Mouse (Mus musculus) hindbrain, embryonic 11.5 days (tissue): Measurements from ENCODE around the gene Cabp7. TPM values are rescaled to one million over a fixed set of nuclear protein-coding genes. Genes with fewer than 3 reads are reported as not detected.
A peak's percentile ranks its signal among the peaks of the same experiment; 100 is the strongest.

Source experiments
- ATAC-seq: fragments of 200-750 bp; cut with Nextera tagmentation; 2 replicates; pipeline ENCODE4 v1.8.0; 2017; ENCODE audit warnings: mild to moderate bottlenecking, moderate TSS enrichment, moderate library complexity; ENCODE audit not compliant: low FRiP score
- DNase-seq: peaks from one replicate; pipeline ENCODE4 v3.0.0-alpha.2; 2015; ENCODE audit warnings: low spot score
- H3K27ac ChIP-seq: fragments of 300-500 bp; sonication (generic); 2 replicates; pipeline ENCODE4 v1.5.1; 2014; ENCODE audit warnings: mild to moderate bottlenecking, low read depth, low read length
- H3K27me3 ChIP-seq: fragments of 300-500 bp; sonication (generic); 2 replicates; pipeline ENCODE4 v1.6.1; 2014; ENCODE audit warnings: mild to moderate bottlenecking, low read length, moderate library complexity, mixed read lengths; ENCODE audit not compliant: control insufficient read depth, insufficient read depth
- H3K36me3 ChIP-seq: fragments of 300-500 bp; sonication (generic); 2 replicates; pipeline ENCODE4 v1.6.1; 2014; ENCODE audit warnings: mild to moderate bottlenecking, low read length, moderate library complexity, mixed read lengths; ENCODE audit not compliant: control insufficient read depth, insufficient read depth
- H3K4me1 ChIP-seq: fragments of 300-500 bp; sonication (generic); replicated peaks from 2 replicates; pipeline ENCODE4 v1.6.1; 2014; ENCODE audit warnings: low read length, mixed read lengths; ENCODE audit not compliant: control insufficient read depth, insufficient read depth
- H3K4me2 ChIP-seq: fragments of 300-500 bp; sonication (generic); replicated peaks from 2 replicates; pipeline ENCODE4 v1.6.1; 2014; ENCODE audit warnings: mild to moderate bottlenecking, low read depth, low read length
- H3K4me3 ChIP-seq: fragments of 300-500 bp; sonication (generic); 2 replicates; pipeline ENCODE4 v1.5.1; 2014; ENCODE audit warnings: low read depth, low read length
- H3K9ac ChIP-seq: fragments of 300-500 bp; sonication (generic); 2 replicates; pipeline ENCODE4 v1.6.1; 2014; ENCODE audit warnings: low read depth, low read length
- H3K9me3 ChIP-seq: fragments of 300-500 bp; sonication (generic); 2 replicates; pipeline ENCODE4 v1.6.1; 2016; ENCODE audit warnings: low read length; ENCODE audit not compliant: control insufficient read depth
- WGBS: fragments of 180-500 bp; shearing (Covaris S2); extraction: QIAGEN DNeasy Blood & Tissue Kit; methylation state at CpG from one replicate; pipeline ENCODE4 v1.1.7; 2014; 5-methylcytosine and 5-hydroxymethylcytosine counted together
- polyA plus RNA-seq: library from polyadenylated mRNA; unstranded; fragments of >200 nt; fragmentation: Nextera tagmentation; extraction: Ambion mirVana; gene quantifications from 2 replicates; pipeline ENCODE4 v1.2.1, GENCODE M21; 2014

Cabp7 gene
- polyA plus RNA-seq, 1 experiment from 2014 or later, result 0.90 TPM

DNA sequence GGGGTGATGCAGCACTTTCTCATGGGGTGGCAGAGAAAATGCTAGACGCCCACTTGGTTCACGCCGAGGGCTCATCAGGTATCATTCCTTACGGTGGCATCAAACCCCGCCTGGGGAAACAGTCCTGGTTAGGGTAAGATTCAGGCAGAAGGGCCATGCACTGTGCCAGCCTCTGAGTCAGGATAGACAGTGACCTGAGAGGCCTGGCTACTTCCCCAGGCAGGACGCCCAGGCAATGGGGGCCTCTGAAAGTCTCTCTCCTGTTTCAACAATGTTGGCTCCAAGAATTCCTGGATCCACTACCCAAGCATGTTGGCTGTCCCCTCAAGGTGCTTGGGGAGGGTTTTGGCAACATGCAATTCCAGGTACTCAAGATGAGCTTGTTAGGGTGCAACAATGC, 23.3 kb upstream of the Cabp7 start:
- DNase-seq, result no peak
- Histone ChIP-seq H3K4me2 (no peak overlapping the region), H3K4me1 (no peaks in the 10 kb centered on the region), H3K27me3 (no peaks in the 10 kb centered on the region), H3K9ac (no peak overlapping the region), H3K27ac (no peak overlapping the region), H3K9me3 (no peaks in the 10 kb centered on the region), H3K36me3 (no peaks in the 10 kb centered on the region), H3K4me3 (no peak overlapping the region)
- 93% methylated on average over 6 of the region's 6 CpGs for WGBS
- ATAC-seq, result no peak

- Histone ChIP-seq H3K27ac (no peak overlapping the region), H3K9ac (no peak overlapping the region), H3K4me1 (no peaks in the 10 kb centered on the region), H3K9me3 (no peaks in the 10 kb centered on the region), H3K4me2 (no peak overlapping the region), H3K4me3 (no peak overlapping the region), H3K27me3 (no peaks in the 10 kb centered on the region), H3K36me3 (no peaks in the 10 kb centered on the region)
- ATAC-seq (no peak), DNase-seq (no peak)
- 79% methylated on average over 7 of the region's 7 CpGs for WGBS
Observed at GRCm38 (mm10) chr11:4769293-4769692, 22.7 kb upstream of the Cabp7 start.

GRCm38 (mm10) chr11:4768399-4768798, 21.8 kb upstream of the Cabp7 start:
- H3K4me2 ChIP-seq, result no peak overlapping the region
- ATAC-seq, result no peak
- H3K9me3 ChIP-seq, result no peaks in the 10 kb centered on the region
- no peak overlapping the region for H3K4me3 ChIP-seq
- H3K4me1 ChIP-seq, result no peaks in the 10 kb centered on the region
- H3K27me3 ChIP-seq, result no peaks in the 10 kb centered on the region
- no peaks in the 10 kb centered on the region for H3K36me3 ChIP-seq
- WGBS, result 85% methylated on average over 4 of the region's 4 CpGs
- no peak overlapping the region for H3K27ac ChIP-seq
- H3K9ac ChIP-seq, result no peak overlapping the region
- DNase-seq, result no peak

DNA sequence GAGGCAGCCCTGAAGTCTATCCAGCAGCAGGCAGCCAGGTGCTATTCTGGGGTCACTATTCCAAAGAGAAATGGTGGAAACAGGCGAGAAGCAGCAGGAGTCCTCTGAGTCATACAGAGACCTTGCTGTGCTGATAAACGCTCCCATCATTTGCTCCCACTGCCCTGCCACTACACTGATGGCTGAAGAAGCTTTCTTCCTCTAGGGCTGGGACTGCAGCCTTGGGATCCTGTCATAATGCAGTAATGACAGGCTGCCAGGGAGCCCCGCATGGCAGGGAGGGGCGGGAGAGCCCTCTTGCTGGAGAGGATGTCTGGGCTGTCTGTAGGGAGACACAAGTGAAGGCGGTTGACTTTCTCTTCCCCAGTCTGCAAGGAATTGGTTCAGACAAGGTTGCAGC, 17.9 kb upstream of the Cabp7 start:
- ATAC-seq, result no peak
- Histone ChIP-seq H3K9ac (no peak overlapping the region), H3K36me3 (no peaks in the 10 kb centered on the region), H3K27ac (no peak overlapping the region), H3K9me3 (no peaks in the 10 kb centered on the region), H3K4me1 (peaks cover 6% of the 10 kb centered on the region; the same call in 1 of the 2 replicates), H3K4me3 (no peak overlapping the region), H3K27me3 (peaks cover 5% of the 10 kb centered on the region; the same call in 1 of the 2 replicates), H3K4me2 (no peak overlapping the region)
- 67% methylated on average over 5 of the region's 5 CpGs for whole genome bisulfite sequencing
- DNase-seq, result no peak

- WGBS, result 16% methylated on average over 5 of the region's 5 CpGs
- DNase-seq (no peak), ATAC-seq (peak; percentile 18; the same call in 1 of the 2 replicates)
- H3K27me3 ChIP-seq, result peaks cover 5% of the 10 kb centered on the region; the same call in 1 of the 2 replicates
- no peak overlapping the region for H3K4me3 ChIP-seq
- no peaks in the 10 kb centered on the region for H3K36me3 ChIP-seq
- no peaks in the 10 kb centered on the region for H3K9me3 ChIP-seq
- peaks cover 6% of the 10 kb centered on the region; the same call in 1 of the 2 replicates for H3K4me1 ChIP-seq
- no peak overlapping the region for H3K4me2 ChIP-seq
- no peak overlapping the region for H3K9ac ChIP-seq
- H3K27ac ChIP-seq, result no peak overlapping the region
Observed at GRCm38 (mm10) chr11:4763631-4764030, 17.1 kb upstream of the Cabp7 start.

DNA sequence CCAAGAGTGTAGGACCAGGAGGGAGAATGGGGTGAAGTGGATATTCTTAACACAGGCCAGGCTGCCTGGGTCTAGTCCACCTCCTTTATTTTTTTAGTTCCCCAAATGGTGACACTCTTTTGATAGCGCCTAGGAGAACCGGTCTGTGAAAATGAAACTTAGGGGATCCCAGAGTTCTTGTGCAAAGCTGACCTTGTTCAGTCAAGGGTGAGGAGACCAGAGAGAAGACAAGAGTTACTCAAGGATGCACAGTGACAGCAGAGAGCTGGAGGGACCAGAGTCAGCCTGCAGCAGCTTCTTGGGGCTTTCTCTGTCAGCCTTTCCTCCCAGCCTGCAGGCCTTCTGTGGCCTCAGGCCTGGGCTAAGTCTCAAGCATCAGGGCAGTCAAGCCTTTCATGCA, 15.9 kb upstream of the Cabp7 start:
- Histone ChIP-seq H3K9me3 (no peaks in the 10 kb centered on the region), H3K27me3 (peaks cover 5% of the 10 kb centered on the region; the same call in 1 of the 2 replicates), H3K9ac (no peak overlapping the region), H3K36me3 (no peaks in the 10 kb centered on the region), H3K4me3 (no peak overlapping the region), H3K4me1 (peaks cover 6% of the 10 kb centered on the region; the same call in 1 of the 2 replicates), H3K4me2 (no peak overlapping the region), H3K27ac (peak overlapping the region; percentile 73)
- DNase-seq (no peak), ATAC-seq (no peak)
- 15% methylated on average over 2 of the region's 2 CpGs for WGBS

DNA sequence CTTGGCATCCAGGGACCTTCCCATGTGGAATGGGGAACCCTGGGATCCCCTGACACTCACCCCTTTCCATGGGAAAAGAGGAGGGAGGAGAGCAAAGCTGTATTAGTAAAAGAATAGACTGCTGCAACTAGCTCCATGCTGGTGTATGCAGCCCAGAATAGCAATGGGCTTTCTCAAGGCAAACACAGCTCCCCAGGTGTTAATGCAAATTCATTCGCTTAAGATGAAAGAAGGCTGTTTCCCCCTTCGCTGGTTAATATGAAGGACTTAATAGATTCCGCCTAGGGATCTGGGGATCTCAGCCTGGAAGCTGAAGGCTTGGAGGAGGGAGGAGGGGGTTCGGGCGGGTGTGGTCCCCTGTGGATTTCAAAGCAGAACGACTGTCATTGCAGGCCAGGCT, 15.4 kb upstream of the Cabp7 start:
- WGBS, result 4% methylated on average over 6 of the region's 6 CpGs
- ATAC-seq (peak; percentile 21; the same call in 1 of the 2 replicates), DNase-seq (peak; percentile 37)
- no peaks in the 10 kb centered on the region for H3K9me3 ChIP-seq
- peaks cover 6% of the 10 kb centered on the region; the same call in 1 of the 2 replicates for H3K4me1 ChIP-seq
- H3K4me3 ChIP-seq, result no peak overlapping the region
- no peak overlapping the region for H3K9ac ChIP-seq
- H3K27me3 ChIP-seq, result peaks cover 5% of the 10 kb centered on the region; the same call in 1 of the 2 replicates
- H3K36me3 ChIP-seq, result no peaks in the 10 kb centered on the region
- H3K27ac ChIP-seq, result peak overlapping the region; percentile 73
- no peak overlapping the region for H3K4me2 ChIP-seq

- Histone ChIP-seq H3K4me3 (no peak overlapping the region), H3K9me3 (no peaks in the 10 kb centered on the region), H3K9ac (no peak overlapping the region), H3K27ac (0 out of 2 replicates have a peak overlapping the region, but pooled peaks have one; percentile 10), H3K4me2 (no peak overlapping the region), H3K27me3 (peaks cover 5% of the 10 kb centered on the region; the same call in 1 of the 2 replicates), H3K4me1 (peaks cover 6% of the 10 kb centered on the region; the same call in 1 of the 2 replicates), H3K36me3 (no peaks in the 10 kb centered on the region)
- ATAC-seq (no peak), DNase-seq (no peak)
- WGBS, result 19% methylated on average over 4 of the region's 4 CpGs
Observed at GRCm38 (mm10) chr11:4760438-4760837, 13.9 kb upstream of the Cabp7 start.

- Histone ChIP-seq H3K36me3 (no peaks in the 10 kb centered on the region), H3K9ac (no peak overlapping the region), H3K4me3 (no peak overlapping the region), H3K27me3 (peaks cover 5% of the 10 kb centered on the region; the same call in 1 of the 2 replicates), H3K4me2 (no peak overlapping the region), H3K27ac (peak overlapping the region; percentile 11; the same call in 1 of the 2 replicates), H3K4me1 (peaks cover 6% of the 10 kb centered on the region; the same call in 1 of the 2 replicates), H3K9me3 (no peaks in the 10 kb centered on the region)
- ATAC-seq, result peak; percentile 55
- DNase-seq, result peak; percentile 58
- 30% methylated on average over 4 of the region's 4 CpGs for WGBS
Observed at GRCm38 (mm10) chr11:4757789-4758158, 11.2 kb upstream of the Cabp7 start.
